Mouse (Mus musculus) megakaryocyte, embryonic 14.5 days (primary cell): ENCODE data around the gene Uggt1. TPM values are rescaled to one million over a fixed set of nuclear protein-coding genes. Genes with fewer than 3 reads are reported as not detected.
A peak's percentile ranks its signal among the peaks of the same experiment; 100 is the strongest.

Experiments used
- H3K27me3 ChIP-seq: replicated peaks from 2 replicates; pipeline ENCODE3; 2012; ENCODE audit warnings: inconsistent platforms
- H3K36me3 ChIP-seq: replicated peaks from 2 replicates; pipeline ENCODE3; 2012; ENCODE audit warnings: low read length, inconsistent platforms, mixed read lengths
- H3K4me1 ChIP-seq: 2 replicates; pipeline ENCODE4 v1.6.1; 2012; ENCODE audit warnings: inconsistent platforms
- H3K4me3 ChIP-seq: replicated peaks from 2 replicates; pipeline ENCODE3; 2012; ENCODE audit warnings: moderate library complexity, mild to moderate bottlenecking, inconsistent platforms
- H3K9me3 ChIP-seq: 2 replicates; pipeline ENCODE4 v1.6.1; 2012; ENCODE audit warnings: inconsistent platforms
- FLI1 ChIP-seq: IDR thresholded peaks from 2 replicates; pipeline ENCODE4 v1.6.1; 2012; ENCODE audit warnings: low read length, inconsistent platforms, mixed read lengths
- GATA1 ChIP-seq: IDR thresholded peaks from 3 replicates; pipeline ENCODE4 v1.6.1; 2012; ENCODE audit warnings: mixed read lengths, low read length, inconsistent platforms, borderline replicate concordance
- polyA plus RNA-seq: library from polyadenylated mRNA; stranded (reverse); fragments of >175 nt; gene quantifications from 2 replicates; pipeline ENCODE4 v1.2.3, GENCODE M21; 2012; ENCODE audit warnings: low replicate concordance; ENCODE audit not compliant: insufficient read depth

Uggt1 gene
- polyA plus RNA-seq, 1 experiment, result 3.3 TPM

- Histone ChIP-seq H3K36me3 (peaks cover 35% of the 10 kb centered on the region), H3K27me3 (peaks cover 8% of the 10 kb centered on the region), H3K4me1 (peaks cover 94% of the 10 kb centered on the region), H3K9me3 (no peaks in the 10 kb centered on the region), H3K4me3 (peak overlapping the region; percentile 92)
- TF ChIP-seq FLI1 (no peak), GATA1 (no peak)
These were observed 28.0 kb upstream of the Uggt1 start for GRCm38 (mm10) chr1:36272546-36272945.

- peaks cover 92% of the 10 kb centered on the region for H3K4me1 ChIP-seq
- TF ChIP-seq GATA1 (no peak), FLI1 (no peak)
- H3K36me3 ChIP-seq, result peaks cover 43% of the 10 kb centered on the region
- peaks cover 8% of the 10 kb centered on the region for H3K27me3 ChIP-seq
- peak overlapping the region; percentile 92 for H3K4me3 ChIP-seq
- no peaks in the 10 kb centered on the region for H3K9me3 ChIP-seq
These were observed 27.2 kb upstream of the Uggt1 start for GRCm38 (mm10) chr1:36271516-36272230.

- peaks cover 10% of the 10 kb centered on the region for H3K27me3 ChIP-seq
These were observed 26.1 kb upstream of the Uggt1 start for GRCm38 (mm10) chr1:36270666-36271065.

GRCm38 (mm10) chr1:36269121-36269795, 24.7 kb upstream of the Uggt1 start:
- Histone ChIP-seq H3K36me3 (peaks cover 61% of the 10 kb centered on the region), H3K4me3 (no peak overlapping the region), H3K4me1 (peaks cover 92% of the 10 kb centered on the region), H3K9me3 (no peaks in the 10 kb centered on the region), H3K27me3 (peaks cover 5% of the 10 kb centered on the region)
- TF ChIP-seq FLI1 (no peak), GATA1 (no peak)

More at GRCm38 (mm10) chr1:36270666-36271065, 26.1 kb upstream of the Uggt1 start:
- H3K4me1 ChIP-seq, result peaks cover 92% of the 10 kb centered on the region
- peaks cover 53% of the 10 kb centered on the region for H3K36me3 ChIP-seq
- TF ChIP-seq FLI1, result no peak
- no peak for TF ChIP-seq GATA1
- peak overlapping the region; percentile 92 for H3K4me3 ChIP-seq
- H3K9me3 ChIP-seq, result no peaks in the 10 kb centered on the region

GRCm38 (mm10) chr1:36267595-36267994, 23.1 kb upstream of the Uggt1 start:
- peaks cover 61% of the 10 kb centered on the region for H3K36me3 ChIP-seq
- peaks cover 5% of the 10 kb centered on the region for H3K27me3 ChIP-seq
- H3K4me1 ChIP-seq, result peaks cover 88% of the 10 kb centered on the region
- no peaks in the 10 kb centered on the region for H3K9me3 ChIP-seq
- TF ChIP-seq FLI1 (no peak), GATA1 (no peak; the same call in 2 of the 3 replicates)
- H3K4me3 ChIP-seq, result peak overlapping the region; percentile 77

- peaks cover 88% of the 10 kb centered on the region for H3K4me1 ChIP-seq
- peaks cover 5% of the 10 kb centered on the region for H3K27me3 ChIP-seq
- H3K4me3 ChIP-seq, result peak overlapping the region; percentile 21
- peaks cover 61% of the 10 kb centered on the region for H3K36me3 ChIP-seq
- TF ChIP-seq FLI1 (no peak), GATA1 (no peak)
- no peaks in the 10 kb centered on the region for H3K9me3 ChIP-seq
These were observed 21.8 kb upstream of the Uggt1 start for GRCm38 (mm10) chr1:36266293-36266692.

- TF ChIP-seq GATA1, result no peak
- peak; percentile 87 for TF ChIP-seq FLI1
These were observed 19.4 kb upstream of the Uggt1 start for GRCm38 (mm10) chr1:36263833-36264488.

GRCm38 (mm10) chr1:36261708-36262504, 17.4 kb upstream of the Uggt1 start:
- Histone ChIP-seq H3K27me3 (peaks cover 2% of the 10 kb centered on the region), H3K4me3 (peak overlapping the region; percentile 67), H3K36me3 (peaks cover 22% of the 10 kb centered on the region), H3K4me1 (peaks cover 83% of the 10 kb centered on the region), H3K9me3 (peaks cover 17% of the 10 kb centered on the region)
- TF ChIP-seq FLI1, result no peak
- TF ChIP-seq GATA1, result no peak

More at GRCm38 (mm10) chr1:36263833-36264488, 19.4 kb upstream of the Uggt1 start:
- Histone ChIP-seq H3K36me3 (peaks cover 42% of the 10 kb centered on the region), H3K4me1 (peaks cover 82% of the 10 kb centered on the region), H3K27me3 (peaks cover 2% of the 10 kb centered on the region), H3K4me3 (peak overlapping the region; percentile 88), H3K9me3 (peaks cover 6% of the 10 kb centered on the region)

- no peak for TF ChIP-seq FLI1
- no peak for TF ChIP-seq GATA1
- Histone ChIP-seq H3K36me3 (peaks cover 10% of the 10 kb centered on the region), H3K27me3 (peaks cover 2% of the 10 kb centered on the region), H3K9me3 (peaks cover 22% of the 10 kb centered on the region), H3K4me3 (no peak overlapping the region), H3K4me1 (peaks cover 70% of the 10 kb centered on the region)
These were observed 15.9 kb upstream of the Uggt1 start for GRCm38 (mm10) chr1:36260418-36260817.
